Mouse (Mus musculus) retina, adult 2 months (tissue): ENCODE measurements around the gene Ucp2.

ENCODE experiments used
- DNase-seq: peaks from one replicate; pipeline ENCODE4 v3.0.0-alpha.2; 2012; ENCODE audit warnings: low read depth, low spot score

The Ucp2 gene

GRCm38 (mm10) chr7:100493117-100493483, at the start of gene Ucp2:
Gene Ucp2, plus strand, starts transcription at chr7:100493337.
- no peak for DNase-seq

- no peak for DNase-seq
These were observed 49.4 kb upstream of the Ucp2 start for GRCm38 (mm10) chr7:100443728-100444127.

- DNase-seq: no peak
These were observed 46.9 kb upstream of the Ucp2 start for GRCm38 (mm10) chr7:100446271-100446670.

GRCm38 (mm10) chr7:100448530-100448929, 44.6 kb upstream of the Ucp2 start:
- no peak for DNase-seq

- DNase-seq: no peak
These were observed 44.2 kb upstream of the Ucp2 start for GRCm38 (mm10) chr7:100448985-100449384.

GRCm38 (mm10) chr7:100458153-100458552, 35.0 kb upstream of the Ucp2 start:
- no peak for DNase-seq

- no peak for DNase-seq
These were observed 33.3 kb upstream of the Ucp2 start for GRCm38 (mm10) chr7:100459862-100460261.

- no peak for DNase-seq
These were observed 31.5 kb upstream of the Ucp2 start for GRCm38 (mm10) chr7:100461621-100462151.

GRCm38 (mm10) chr7:100463194-100463593, 29.9 kb upstream of the Ucp2 start:
- no peak for DNase-seq

- DNase-seq: no peak
These were observed 29.4 kb upstream of the Ucp2 start for GRCm38 (mm10) chr7:100463757-100464156.

GRCm38 (mm10) chr7:100464248-100464647, 28.9 kb upstream of the Ucp2 start:
- DNase-seq: no peak

GRCm38 (mm10) chr7:100465248-100465647, 27.9 kb upstream of the Ucp2 start:
- DNase-seq: no peak

- no peak for DNase-seq
These were observed 27.4 kb upstream of the Ucp2 start for GRCm38 (mm10) chr7:100465656-100466309.

- DNase-seq: no peak
These were observed 26.2 kb upstream of the Ucp2 start for GRCm38 (mm10) chr7:100466781-100467510.

- no peak for DNase-seq
These were observed 24.4 kb upstream of the Ucp2 start for GRCm38 (mm10) chr7:100468761-100469160.

- no peak for DNase-seq
These were observed 23.6 kb upstream of the Ucp2 start for GRCm38 (mm10) chr7:100469502-100469901.

- DNase-seq: no peak
These were observed 22.2 kb upstream of the Ucp2 start for GRCm38 (mm10) chr7:100470796-100471406.

- DNase-seq: no peak
These were observed 21.7 kb upstream of the Ucp2 start for GRCm38 (mm10) chr7:100471407-100471797.

GRCm38 (mm10) chr7:100472777-100473176, 20.4 kb upstream of the Ucp2 start, which contains the start of gene Ucp3:
Gene Ucp3, plus strand, starts transcription at chr7:100472990.
- no peak for DNase-seq

GRCm38 (mm10) chr7:100473846-100474454, 19.2 kb upstream of the Ucp2 start:
- DNase-seq: no peak

GRCm38 (mm10) chr7:100474680-100475079, 18.5 kb upstream of the Ucp2 start:
- no peak for DNase-seq
